Mouse (Mus musculus) MEL (cell line): Measurements from ENCODE around the gene Snx3.
A peak's percentile ranks its signal among the peaks of the same experiment; 100 is the strongest.

Source experiments
- CTCF ChIP-seq, 3 experiments: IDR thresholded peaks in 2 of 3; conservative IDR thresholded peaks in 1 of 3; 2 replicates each; pipeline ENCODE4 v1.5.1; 2011 to 2012; ENCODE audit warnings: low read length in 3 of 3, low read depth in 2 of 3, mild to moderate bottlenecking in 2 of 3, improper control_type of control experiment in 1 of 3, inconsistent platforms in 1 of 3, mixed read lengths in 1 of 3, moderate library complexity in 1 of 3; ENCODE audit not compliant: control insufficient read depth in 1 of 3, insufficient read depth in 1 of 3, poor library complexity in 1 of 3, severe bottlenecking in 1 of 3
- E2F4 ChIP-seq: IDR thresholded peaks from 2 replicates; pipeline ENCODE4 v1.6.1; 2011; ENCODE audit warnings: low read depth, low read length, improper control_type of control experiment, borderline replicate concordance
- GABPA ChIP-seq: IDR thresholded peaks from 2 replicates; pipeline ENCODE4 v1.6.1; 2012; ENCODE audit warnings: low read depth, mild to moderate bottlenecking, inconsistent platforms, low read length, improper control_type of control experiment, moderate library complexity
- POLR2A ChIP-seq, 2 experiments: IDR thresholded peaks; 2 replicates each; pipeline ENCODE4 v1.6.1; 2011 to 2012; ENCODE audit warnings: low read length in 2 of 2, mild to moderate bottlenecking in 2 of 2, control low read depth in 1 of 2, improper control_type of control experiment in 1 of 2, low read depth in 1 of 2, moderate library complexity in 1 of 2; ENCODE audit not compliant: control insufficient read depth in 1 of 2, insufficient read depth in 1 of 2, poor library complexity in 1 of 2
- POLR2AphosphoS5 ChIP-seq: IDR thresholded peaks from 2 replicates; pipeline ENCODE4 v1.6.1; 2012; ENCODE audit warnings: low read depth, borderline replicate concordance, mild to moderate bottlenecking, inconsistent platforms, low read length, moderate library complexity, mixed read lengths
- RAD21 ChIP-seq: IDR thresholded peaks from 2 replicates; pipeline ENCODE4 v1.6.1; 2011; ENCODE audit warnings: mild to moderate bottlenecking, low read depth, low read length, improper control_type of control experiment
- USF1 ChIP-seq: IDR thresholded peaks from 2 replicates; pipeline ENCODE4 v1.6.1; 2014; ENCODE audit warnings: low read depth, mild to moderate bottlenecking, inconsistent platforms, low read length, improper control_type of control experiment, moderate library complexity
- ZMIZ1 ChIP-seq: IDR thresholded peaks from 2 replicates; pipeline ENCODE4 v1.6.1; 2012; ENCODE audit warnings: low read depth, mild to moderate bottlenecking, inconsistent platforms, low read length, improper control_type of control experiment, moderate library complexity

DNA sequence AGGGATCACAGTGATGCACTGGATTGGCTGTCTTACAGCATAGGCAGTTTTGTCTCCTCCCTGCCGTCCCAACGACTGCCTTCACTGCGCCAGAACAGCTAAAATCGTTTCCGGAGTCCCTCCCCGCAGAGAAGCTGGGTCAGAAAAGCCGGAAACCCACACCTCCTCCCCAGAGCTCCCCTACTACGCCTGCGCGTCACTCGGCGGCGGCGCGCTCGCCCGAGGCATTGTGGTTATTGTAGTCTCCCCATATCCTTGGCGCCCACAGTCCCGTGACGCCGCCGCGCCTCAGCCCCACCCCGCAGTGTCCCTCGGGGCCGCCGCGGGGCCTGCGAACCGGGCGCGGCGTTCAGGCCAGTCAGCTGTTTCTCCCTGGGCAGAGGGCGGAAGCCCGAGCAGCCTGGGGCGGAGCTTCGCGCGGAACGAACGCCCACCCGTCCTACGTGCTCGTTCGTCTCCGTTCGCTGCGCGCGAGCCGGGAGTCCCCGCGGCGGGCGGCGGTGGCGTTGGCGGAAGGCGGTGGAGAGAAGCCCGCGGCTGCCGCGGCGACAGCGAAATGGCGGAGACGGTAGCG lies at the start of gene Snx3:
- no peak for TF ChIP-seq CTCF (IDR thresholded peaks at IDR 0.05 in 2 of 3, conservative IDR thresholded peaks at IDR 0.05 in 1 of 3; ENCODE audit: control insufficient read depth in 1 of 3, insufficient read depth in 1 of 3, low read depth in 2 of 3, low read length in 3 of 3, poor library complexity in 1 of 3, severe bottlenecking in 1 of 3)
- TF ChIP-seq USF1 = peak; percentile 83
- peak; percentile 60; the same call in 1 of the 2 replicates for TF ChIP-seq E2F4
- TF ChIP-seq POLR2AphosphoS5 = no peak
- peak in 1 of 2 experiments; percentile 64; a peak in 3 of 4 replicates for TF ChIP-seq POLR2A (IDR thresholded peaks at IDR 0.05; ENCODE audit: control insufficient read depth in 1 of 2, insufficient read depth in 1 of 2, low read depth in 1 of 2, low read length in 2 of 2, poor library complexity in 1 of 2)
- no peak for TF ChIP-seq RAD21
- TF ChIP-seq ZMIZ1 = no peak; the same call in none of the 2 replicates
- no peak for TF ChIP-seq GABPA
